Mouse (Mus musculus) kidney, adult 2 months (tissue): Measurements from ENCODE around the gene Med22. TPM values are rescaled to one million over a fixed set of nuclear protein-coding genes. Genes with fewer than 3 reads are reported as not detected.
"Not testable (repeated sequence)": the region's sequence is repeated elsewhere in the genome, so short reads cannot be mapped to it uniquely, and the experiment has no call there.

Experiments
- DNase-seq: peaks from one replicate; pipeline ENCODE4 v3.0.0; 2021
- H3K27ac ChIP-seq: fragments of 200-500 bp; 2 replicates; pipeline ENCODE4 v1.5.1; 2012; ENCODE audit warnings: low read depth, low read length, control low read depth, inconsistent platforms; ENCODE audit not compliant: insufficient read depth
- H3K27me3 ChIP-seq: fragments of 200-500 bp; replicated peaks from 2 replicates; pipeline ENCODE4 v1.6.1; 2012; ENCODE audit warnings: mild to moderate bottlenecking, moderate library complexity, low read length, inconsistent platforms; ENCODE audit not compliant: control insufficient read depth, insufficient read depth
- H3K36me3 ChIP-seq: fragments of 200-500 bp; 2 replicates; pipeline ENCODE4 v1.6.1; 2012; ENCODE audit warnings: mild to moderate bottlenecking, moderate library complexity, low read length, inconsistent platforms; ENCODE audit not compliant: control insufficient read depth, insufficient read depth
- H3K4me1 ChIP-seq: fragments of 200-500 bp; 2 replicates; pipeline ENCODE4 v1.6.1; 2011; ENCODE audit warnings: low read length; ENCODE audit not compliant: control insufficient read depth, insufficient read depth
- H3K4me3 ChIP-seq: fragments of 200-500 bp; 2 replicates; pipeline ENCODE4 v1.5.1; 2011; ENCODE audit warnings: mild to moderate bottlenecking, low read depth, low read length, control low read depth; ENCODE audit not compliant: insufficient read depth
- CTCF ChIP-seq: fragments of 200-500 bp; conservative IDR thresholded peaks from 2 replicates; pipeline ENCODE4 v1.5.1; 2011; ENCODE audit warnings: low read depth, mild to moderate bottlenecking, control low read depth, low read length, moderate library complexity, mixed read lengths; ENCODE audit not compliant: insufficient read depth, insufficient read length
- POLR2A ChIP-seq: fragments of 200-500 bp; IDR thresholded peaks from one replicate; pipeline ENCODE4 v1.6.1; 2011; ENCODE audit warnings: low read depth, low read length, control low read depth
- WGBS: fragments of 180-500 bp; shearing (Covaris S2); methylation state at CpG from one replicate; pipeline ENCODE4 v1.1.7; 2018; 5-methylcytosine and 5-hydroxymethylcytosine counted together
- polyA plus RNA-seq: library from polyadenylated mRNA; depleted of rRNA; stranded (reverse); fragments of >200 nt; gene quantifications from 2 replicates; pipeline ENCODE4 v1.2.3, GENCODE M21; 2012

The Med22 gene
- polyA plus RNA-seq, 1 experiment, result 39.5 TPM

GRCm38 (mm10) chr2:26901834-26902400, 8.6 kb downstream of the Med22 start:
- TF ChIP-seq POLR2A (no peak), CTCF (no peak)
- 3% methylated on average over 7 of the region's 7 CpGs for whole genome bisulfite sequencing
- peak overlapping the region; percentile 91 for H3K4me3 ChIP-seq
- no peaks in the 10 kb centered on the region for H3K27me3 ChIP-seq
- H3K27ac ChIP-seq, result no peak overlapping the region
- H3K4me1 ChIP-seq, result peaks cover 13% of the 10 kb centered on the region
- no peak for DNase-seq
- H3K36me3 ChIP-seq, result no peaks in the 10 kb centered on the region; the same call in 1 of the 2 replicates

GRCm38 (mm10) chr2:26900731-26901130, 9.7 kb downstream of the Med22 start:
- 62% methylated on average over 1 of the region's 1 CpGs for WGBS
- TF ChIP-seq CTCF, result no peak
- DNase-seq, result no peak
- Histone ChIP-seq H3K36me3 (no peaks in the 10 kb centered on the region; the same call in 1 of the 2 replicates), H3K4me3 (no peak overlapping the region), H3K27ac (no peak overlapping the region), H3K4me1 (peaks cover 13% of the 10 kb centered on the region), H3K27me3 (no peaks in the 10 kb centered on the region)

- no peaks in the 10 kb centered on the region for H3K27me3 ChIP-seq
- no peak overlapping the region for H3K4me3 ChIP-seq
- no peak for DNase-seq
- TF ChIP-seq CTCF, result no peak
- TF ChIP-seq POLR2A, result no peak
- H3K27ac ChIP-seq, result no peak overlapping the region
- H3K4me1 ChIP-seq, result no peaks in the 10 kb centered on the region
- peaks cover 1% of the 10 kb centered on the region for H3K36me3 ChIP-seq
- 90% methylated on average over 4 of the region's 4 CpGs for WGBS
Observed at GRCm38 (mm10) chr2:26895898-26896297, 14.6 kb downstream of the Med22 start.

GRCm38 (mm10) chr2:26886170-26886569, 24.3 kb downstream of the Med22 start:
- 46% methylated on average over 4 of the region's 4 CpGs for WGBS
- not testable (repeated sequence) for H3K36me3 ChIP-seq, H3K27me3 ChIP-seq, H3K4me3 ChIP-seq, H3K27ac ChIP-seq, DNase-seq, H3K4me1 ChIP-seq

GRCm38 (mm10) chr2:26885541-26885940, 24.9 kb downstream of the Med22 start:
- not testable (repeated sequence) for H3K4me3 ChIP-seq, H3K4me1 ChIP-seq, H3K36me3 ChIP-seq, H3K27me3 ChIP-seq, DNase-seq, H3K27ac ChIP-seq
- 86% methylated on average over 2 of the region's 2 CpGs for WGBS

GRCm38 (mm10) chr2:26878571-26878970, 31.9 kb downstream of the Med22 start:
- no peak overlapping the region for H3K27ac ChIP-seq
- H3K4me1 ChIP-seq, result no peaks in the 10 kb centered on the region
- TF ChIP-seq POLR2A (no peak), CTCF (no peak)
- no peaks in the 10 kb centered on the region for H3K36me3 ChIP-seq
- no peak for DNase-seq
- no peak overlapping the region for H3K4me3 ChIP-seq
- no peaks in the 10 kb centered on the region for H3K27me3 ChIP-seq

GRCm38 (mm10) chr2:26870666-26871065, 39.8 kb downstream of the Med22 start:
- WGBS, result 66% methylated on average over 6 of the region's 6 CpGs
- Histone ChIP-seq H3K4me1 (no peaks in the 10 kb centered on the region), H3K36me3 (no peaks in the 10 kb centered on the region), H3K27ac (no peak overlapping the region), H3K27me3 (no peaks in the 10 kb centered on the region; the same call in 1 of the 2 replicates), H3K4me3 (no peak overlapping the region)
- TF ChIP-seq CTCF (no peak), POLR2A (no peak)
- no peak for DNase-seq

- DNase-seq, result no peak
- H3K36me3 ChIP-seq, result no peaks in the 10 kb centered on the region
- H3K4me3 ChIP-seq, result no peak within 1 kb of the TSS
- no peak for TF ChIP-seq POLR2A
- no peak for TF ChIP-seq CTCF
- H3K27me3 ChIP-seq, result no peaks in the 10 kb centered on the region
- no peak within 1 kb of the TSS for H3K27ac ChIP-seq
- no peaks in the 10 kb centered on the region for H3K4me1 ChIP-seq
- WGBS, result 63% methylated on average over 3 of the region's 3 CpGs
Observed at GRCm38 (mm10) chr2:26864879-26865278, 45.6 kb downstream of the Med22 start, which contains the start of gene Abo. TSS of gene Abo (minus strand) at chr2:26864979.
